Mouse (Mus musculus) C2C12 (cell line): ENCODE results near the gene Flywch1.

Experiments
- CTCF ChIP-seq: IDR thresholded peaks from one replicate; pipeline ENCODE4 v1.5.1; 2011; ENCODE audit not compliant: control insufficient read depth, insufficient read depth, insufficient read length
- MAX ChIP-seq: IDR thresholded peaks from one replicate; pipeline ENCODE4 v1.6.1; 2011; ENCODE audit warnings: mild to moderate bottlenecking, control low read depth

DNA sequence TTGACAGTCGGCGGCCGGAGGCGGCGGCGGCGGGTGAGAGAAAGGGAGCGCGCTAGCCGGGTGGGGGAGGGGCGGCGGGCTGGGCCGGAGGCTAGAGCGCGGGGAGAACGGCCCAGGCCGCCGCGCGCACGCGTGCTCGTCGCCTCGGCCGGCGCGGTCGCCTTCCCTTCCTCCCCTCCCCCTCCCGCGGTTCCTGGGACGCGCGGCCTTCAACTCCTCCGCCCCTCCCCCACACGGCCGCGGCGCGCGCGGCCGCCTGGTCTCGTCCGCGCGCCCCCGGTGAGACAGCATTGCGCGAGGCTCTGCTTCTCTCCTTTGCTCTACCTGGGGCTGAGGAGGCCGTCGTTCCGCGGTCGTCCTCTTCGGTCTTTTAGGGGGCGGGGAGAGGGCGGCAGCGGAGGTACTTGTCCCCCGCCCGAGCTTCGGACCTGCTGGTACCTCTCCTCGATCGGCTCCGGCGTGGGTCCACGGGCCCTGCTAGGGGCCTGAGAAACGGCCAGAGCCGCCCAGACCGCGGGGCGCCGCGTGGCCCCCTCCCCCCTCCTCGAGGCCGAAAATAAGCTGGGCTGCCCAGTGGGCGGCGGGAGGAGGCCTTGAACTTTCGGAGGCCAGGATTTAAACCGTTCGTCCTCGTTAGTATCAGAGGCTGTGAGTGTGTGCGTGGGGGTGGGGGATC is 32.1 kb upstream of the Flywch1 start:
- TF ChIP-seq CTCF: no peak
- no peak for TF ChIP-seq MAX
